Mouse (Mus musculus) heart, postnatal 0 days (tissue): ENCODE measurements around the gene Sema5a. TPM values are rescaled to one million over a fixed set of nuclear protein-coding genes. Genes with fewer than 3 reads are reported as not detected.

Source experiments
- ATAC-seq: fragments of 200-750 bp; cut with Nextera tagmentation; 2 replicates; pipeline ENCODE4 v1.8.0; 2017; ENCODE audit warnings: low read depth, moderate number of reproducible peaks, moderate library complexity; ENCODE audit not compliant: insufficient read depth
- DNase-seq: peaks from one replicate; pipeline ENCODE4 v3.0.0-alpha.2; 2016; ENCODE audit warnings: low spot score
- H3K27ac ChIP-seq: fragments of 300-500 bp; sonication (generic); 2 replicates; pipeline ENCODE4 v1.5.1; 2014; ENCODE audit warnings: low read depth, mild to moderate bottlenecking
- H3K27me3 ChIP-seq: fragments of 300-500 bp; sonication (generic); 2 replicates; pipeline ENCODE4 v1.6.1; 2014; ENCODE audit warnings: low read length, mixed read lengths; ENCODE audit not compliant: control insufficient read depth, insufficient read depth
- H3K36me3 ChIP-seq: fragments of 300-500 bp; sonication (generic); replicated peaks from 2 replicates; pipeline ENCODE4 v1.6.1; 2014; ENCODE audit warnings: low read length, mixed read lengths; ENCODE audit not compliant: control insufficient read depth, insufficient read depth
- H3K4me1 ChIP-seq: fragments of 300-500 bp; sonication (generic); 2 replicates; pipeline ENCODE4 v1.6.1; 2014; ENCODE audit warnings: antibody characterized with exemption; ENCODE audit not compliant: control insufficient read depth, insufficient read depth
- H3K4me2 ChIP-seq: fragments of 300-500 bp; sonication (generic); 2 replicates; pipeline ENCODE4 v1.6.1; 2014; ENCODE audit warnings: low read depth, mild to moderate bottlenecking, low read length, moderate library complexity
- H3K4me3 ChIP-seq: fragments of 300-500 bp; sonication (generic); 2 replicates; pipeline ENCODE4 v1.5.1; 2014; ENCODE audit warnings: low read depth, low read length
- H3K9ac ChIP-seq: fragments of 300-500 bp; sonication (generic); replicated peaks from 2 replicates; pipeline ENCODE4 v1.6.1; 2014; ENCODE audit warnings: low read depth, low read length, mixed read lengths
- H3K9me3 ChIP-seq: fragments of 300-500 bp; sonication (generic); replicated peaks from 2 replicates; pipeline ENCODE4 v1.6.1; 2016; ENCODE audit warnings: low read length; ENCODE audit not compliant: control insufficient read depth
- CTCF ChIP-seq: IDR thresholded peaks from 2 replicates; pipeline ENCODE4 v1.5.1; 2016; ENCODE audit warnings: antibody characterized with exemption, control low read depth, low read depth
- EP300 ChIP-seq: IDR thresholded peaks from 2 replicates; pipeline ENCODE4 v1.6.1; 2016; ENCODE audit warnings: antibody characterized with exemption, low read depth
- WGBS: fragments of 180-500 bp; shearing (Covaris S2); extraction: QIAGEN DNeasy Blood & Tissue Kit; methylation state at CpG from one replicate; pipeline ENCODE4 v1.1.7; 2014; 5-methylcytosine and 5-hydroxymethylcytosine counted together
- polyA plus RNA-seq: library from polyadenylated mRNA; unstranded; fragments of >200 nt; fragmentation: Nextera tagmentation; extraction: Ambion mirVana; gene quantifications from 2 replicates; pipeline ENCODE4 v1.2.1, GENCODE M21; 2015
- total RNA-seq: library from RNA; depleted of rRNA; stranded (reverse); fragments of >200 nt; gene quantifications from 2 replicates; pipeline ENCODE4 v1.2.3, GENCODE M21; 2014; ENCODE audit warnings: low replicate concordance

Gene Sema5a
- total and polyA plus RNA-seq, 2 experiments from 2014 or later, result 3.7 to 11.5 TPM

DNA sequence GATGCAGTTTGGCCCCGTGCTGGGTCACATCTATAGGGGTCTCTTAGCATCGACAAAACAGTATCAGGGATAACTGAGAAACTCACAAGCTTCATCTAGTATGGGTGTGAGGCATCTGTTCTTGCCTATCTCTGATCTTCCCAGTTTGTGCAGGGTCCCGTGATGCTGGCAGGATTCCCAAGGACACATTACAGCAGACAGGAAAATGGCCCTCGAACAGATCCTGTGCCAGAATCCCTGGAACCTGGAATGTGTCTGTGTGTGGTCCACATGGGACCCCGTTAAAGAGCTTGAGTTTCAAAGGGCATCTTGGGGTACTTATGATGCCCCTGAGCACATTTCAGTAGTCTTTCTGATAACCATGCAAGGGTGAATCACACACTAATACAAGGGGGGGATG lies 249.6 kb downstream of the Sema5a start:
- no peak for TF ChIP-seq CTCF
- TF ChIP-seq EP300, result no peak
- WGBS, result 44% methylated on average over 5 of the region's 5 CpGs
- ATAC-seq (no peak), DNase-seq (no peak)
- H3K27ac ChIP-seq, result no peak overlapping the region
- no peak overlapping the region for H3K4me2 ChIP-seq
- H3K9me3 ChIP-seq, result no peaks in the 10 kb centered on the region
- no peak overlapping the region for H3K4me3 ChIP-seq
- no peak overlapping the region for H3K9ac ChIP-seq
- no peaks in the 10 kb centered on the region for H3K27me3 ChIP-seq
- H3K36me3 ChIP-seq, result no peaks in the 10 kb centered on the region
- H3K4me1 ChIP-seq, result 0 out of 2 replicates have a peak, but pooled peaks cover 7% of the 10 kb centered on the region

DNA sequence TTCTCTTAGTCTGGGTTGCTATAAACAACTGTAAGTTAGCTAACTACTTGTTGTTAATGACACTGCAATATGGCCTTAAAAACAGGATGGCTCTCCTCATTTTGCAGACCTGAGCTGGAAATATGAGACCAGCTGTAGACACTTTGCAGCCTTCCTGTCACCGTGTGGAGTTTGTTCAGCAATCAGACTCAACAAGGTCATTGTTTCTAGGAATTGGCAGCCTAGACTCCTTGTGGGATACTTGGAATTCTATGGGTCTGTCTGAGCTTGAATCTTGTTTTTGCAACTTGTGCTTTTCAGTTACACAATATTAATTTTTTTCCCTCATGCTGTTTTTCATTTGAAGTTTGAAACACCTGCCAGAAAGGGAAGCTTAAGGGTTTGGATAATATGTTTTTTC lies 250.3 kb downstream of the Sema5a start:
- no peak overlapping the region for H3K4me2 ChIP-seq
- no peaks in the 10 kb centered on the region for H3K27me3 ChIP-seq
- no peak for ATAC-seq
- H3K9me3 ChIP-seq, result no peaks in the 10 kb centered on the region
- no peak overlapping the region for H3K27ac ChIP-seq
- WGBS, result 9% methylated on average over 1 of the region's 1 CpGs
- 0 out of 2 replicates have a peak, but pooled peaks cover 7% of the 10 kb centered on the region for H3K4me1 ChIP-seq
- no peak overlapping the region for H3K9ac ChIP-seq
- no peak for DNase-seq
- H3K36me3 ChIP-seq, result no peaks in the 10 kb centered on the region
- TF ChIP-seq EP300 (no peak), CTCF (no peak)
- no peak overlapping the region for H3K4me3 ChIP-seq

- no peaks in the 10 kb centered on the region for H3K9me3 ChIP-seq
- ATAC-seq, result no peak
- H3K4me3 ChIP-seq, result no peak overlapping the region
- H3K36me3 ChIP-seq, result no peaks in the 10 kb centered on the region
- no peaks in the 10 kb centered on the region for H3K27me3 ChIP-seq
- H3K27ac ChIP-seq, result no peak overlapping the region
- H3K9ac ChIP-seq, result no peak overlapping the region
- 73% methylated on average over 4 of the region's 4 CpGs for WGBS
- no peak overlapping the region for H3K4me2 ChIP-seq
- TF ChIP-seq EP300, result no peak
- 0 out of 2 replicates have a peak, but pooled peaks cover 7% of the 10 kb centered on the region for H3K4me1 ChIP-seq
- no peak for DNase-seq
Measured at GRCm38 (mm10) chr15:32496880-32497279, 252.3 kb downstream of the Sema5a start.

DNA sequence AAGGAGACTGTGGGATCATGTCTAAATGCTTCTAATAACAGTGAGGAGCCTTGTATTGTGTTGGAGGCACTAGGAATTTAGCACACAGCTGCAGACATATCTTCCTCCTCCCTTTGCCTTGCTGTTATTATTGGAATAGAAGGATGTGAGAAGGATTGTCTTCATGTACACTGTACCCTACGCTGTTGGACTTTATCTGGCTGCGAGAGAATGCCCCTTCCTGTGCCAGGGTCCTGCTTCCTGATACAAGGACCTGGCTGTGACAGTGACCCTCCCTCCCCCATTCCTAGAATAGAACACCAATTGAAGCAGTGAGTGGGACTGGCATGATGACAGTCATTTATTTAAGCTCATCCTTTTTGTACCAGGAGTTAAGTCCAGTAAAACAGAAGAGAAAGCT lies 261.3 kb downstream of the Sema5a start:
- Histone ChIP-seq H3K4me1 (0 out of 2 replicates have a peak, but pooled peaks cover 3% of the 10 kb centered on the region), H3K9ac (no peak overlapping the region), H3K4me2 (no peak overlapping the region), H3K36me3 (no peaks in the 10 kb centered on the region), H3K27me3 (no peaks in the 10 kb centered on the region), H3K4me3 (no peak overlapping the region), H3K27ac (no peak overlapping the region), H3K9me3 (no peaks in the 10 kb centered on the region)
- TF ChIP-seq CTCF (no peak), EP300 (no peak)
- 8% methylated on average over 2 of the region's 2 CpGs for WGBS
- no peak for DNase-seq
- no peak for ATAC-seq

GRCm38 (mm10) chr15:32508282-32508681 lies 263.7 kb downstream of the Sema5a start:
- Histone ChIP-seq H3K9ac (no peak overlapping the region), H3K36me3 (no peaks in the 10 kb centered on the region), H3K4me3 (no peak overlapping the region), H3K4me1 (0 out of 2 replicates have a peak, but pooled peaks cover 3% of the 10 kb centered on the region), H3K27me3 (no peaks in the 10 kb centered on the region), H3K9me3 (no peaks in the 10 kb centered on the region), H3K4me2 (no peak overlapping the region), H3K27ac (no peak overlapping the region)
- no peak for DNase-seq
- ATAC-seq, result no peak
- TF ChIP-seq CTCF (no peak), EP300 (no peak)

DNA sequence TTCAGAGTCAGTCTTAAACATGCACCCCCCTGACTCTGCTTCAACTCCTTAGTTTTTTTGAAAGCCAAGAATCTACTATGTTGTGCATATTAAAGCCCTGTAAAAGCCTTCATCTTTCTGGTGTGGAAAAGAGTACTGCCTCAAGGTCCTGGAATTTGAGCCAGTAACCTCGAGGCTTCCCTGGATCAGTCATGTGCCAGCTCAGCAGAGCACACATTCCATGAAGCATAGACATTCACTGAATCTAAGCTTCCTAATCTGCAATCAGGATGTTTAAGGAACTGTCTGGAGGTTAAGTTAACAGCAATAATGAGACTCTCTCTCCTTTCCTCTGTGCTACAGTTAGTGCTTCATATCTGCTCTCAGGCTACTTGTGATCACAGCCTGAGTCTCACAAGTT lies 270.3 kb downstream of the Sema5a start:
- Histone ChIP-seq H3K36me3 (no peaks in the 10 kb centered on the region), H3K4me1 (peaks cover 9% of the 10 kb centered on the region; the same call in 1 of the 2 replicates), H3K4me3 (no peak overlapping the region), H3K27ac (no peak overlapping the region), H3K4me2 (no peak overlapping the region), H3K27me3 (no peaks in the 10 kb centered on the region), H3K9me3 (no peaks in the 10 kb centered on the region), H3K9ac (no peak overlapping the region)
- TF ChIP-seq EP300 (no peak), CTCF (no peak)
- DNase-seq, result no peak
- no peak for ATAC-seq
- 12% methylated on average over 1 of the region's 1 CpGs for WGBS
